In the genomic region with DNA sequence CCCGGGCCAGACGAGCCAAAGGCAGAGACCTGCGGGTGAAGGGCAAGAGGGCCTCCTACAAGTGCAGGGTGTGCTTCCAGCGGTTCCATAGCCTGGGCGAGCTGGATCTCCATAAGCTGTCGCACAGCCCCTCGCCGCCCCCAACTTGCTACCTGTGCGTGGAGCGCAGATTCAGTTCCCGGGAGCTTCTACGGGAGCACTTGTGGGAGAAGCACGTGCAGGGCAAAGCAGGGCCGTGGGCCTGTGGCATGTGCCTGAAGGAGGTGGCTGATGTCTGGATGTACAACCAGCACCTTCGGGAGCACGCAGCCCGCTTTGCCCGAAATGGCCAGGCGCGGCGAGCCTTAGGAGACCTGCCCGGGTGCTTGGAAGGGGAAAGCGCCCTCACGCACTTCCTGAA, we compare ENCODE assay signal across 8 mouse cellular contexts. TPM values are rescaled to one million over a fixed set of nuclear protein-coding genes. Genes with fewer than 3 reads are reported as not detected.
DNase-seq lines count a peak whose midpoint lies in the region; ATAC-seq and TF ChIP-seq lines count a peak whose summit lies in the region.

No protein-coding gene starts in this region.

- no peaks in the 10 kb centered on the region for H3K9me3 ChIP-seq in heart, postnatal 0 days (replicated peaks; ENCODE audit: control insufficient read depth, low read length)
- H3K9me3 ChIP-seq in forebrain, postnatal 0 days (ENCODE audit: low read length): no peaks in the 10 kb centered on the region
- no peaks in the 10 kb centered on the region for H3K9me3 ChIP-seq in midbrain, embryonic 10.5 days (replicated peaks)

- H3K27ac ChIP-seq in heart, postnatal 0 days (ENCODE audit: low read depth): no peak overlapping the region
- no peak overlapping the region for H3K27ac ChIP-seq in brown adipose tissue, adult 24 weeks (replicated peaks; ENCODE audit: low read depth, low read length)
- no peak overlapping the region for H3K27ac ChIP-seq in forebrain, postnatal 0 days (ENCODE audit: low read depth, low read length)
- H3K27ac ChIP-seq in midbrain, embryonic 10.5 days (replicated peaks): peak overlapping the region; percentile 81

- H3K9ac ChIP-seq in heart, postnatal 0 days (replicated peaks; ENCODE audit: low read depth, low read length): peak overlapping the region; percentile 31; the same call in 1 of the 2 replicates
- peak overlapping the region; percentile 51 for H3K9ac ChIP-seq in forebrain, postnatal 0 days

- TF ChIP-seq CTCF in heart, postnatal 0 days (IDR thresholded peaks at IDR 0.05; ENCODE audit: low read depth): no peak
- no peak for TF ChIP-seq CTCF in forebrain, postnatal 0 days (IDR thresholded peaks at IDR 0.05; ENCODE audit: low read depth)

- no peak for ATAC-seq in heart, postnatal 0 days (ENCODE audit: insufficient read depth, low read depth)
- ATAC-seq in forebrain, postnatal 0 days: peak; percentile 12

- H3K4me3 ChIP-seq in heart, postnatal 0 days (ENCODE audit: low read depth, low read length): peak overlapping the region; percentile 36
- peak overlapping the region; percentile 54 for H3K4me3 ChIP-seq in brown adipose tissue, adult 24 weeks (ENCODE audit: insufficient read depth, low read depth, low read length)
- peak overlapping the region; percentile 36 for H3K4me3 ChIP-seq in forebrain, postnatal 0 days (ENCODE audit: low read depth, low read length)
- peak overlapping the region; percentile 59 for H3K4me3 ChIP-seq in midbrain, embryonic 10.5 days

- peaks cover 15% of the 10 kb centered on the region for H3K27me3 ChIP-seq in heart, postnatal 0 days (ENCODE audit: control insufficient read depth, insufficient read depth, low read length)
- H3K27me3 ChIP-seq in forebrain, postnatal 0 days (ENCODE audit: insufficient read depth, low read length): no peaks in the 10 kb centered on the region
- peaks cover 78% of the 10 kb centered on the region for H3K27me3 ChIP-seq in midbrain, embryonic 10.5 days (ENCODE audit: low read depth, poor library complexity, severe bottlenecking)

- no peak for DNase-seq in heart, postnatal 0 days (ENCODE audit: low spot score)
- no peak for DNase-seq in heart, postnatal 10 days
- DNase-seq in forebrain, postnatal 0 days: no peak
- DNase-seq in midbrain, embryonic 10.5 days (ENCODE audit: low spot score): no peak
- DNase-seq in thymus, postnatal 10 days (ENCODE audit: low spot score in 2 of 2): no peak
- DNase-seq in adrenal gland, postnatal 10 days: no peak
- no peak for DNase-seq in kidney, postnatal 36 days

- H3K4me1 ChIP-seq in heart, postnatal 0 days (ENCODE audit: control insufficient read depth, insufficient read depth): no peaks in the 10 kb centered on the region; the same call in 1 of the 2 replicates
- H3K4me1 ChIP-seq in brown adipose tissue, adult 24 weeks (ENCODE audit: control insufficient read depth, insufficient read depth, insufficient read length, low read length): peaks cover 8% of the 10 kb centered on the region
- H3K4me1 ChIP-seq in forebrain, postnatal 0 days (ENCODE audit: insufficient read depth): no peaks in the 10 kb centered on the region; the same call in 1 of the 2 replicates
- H3K4me1 ChIP-seq in midbrain, embryonic 10.5 days: peaks cover 44% of the 10 kb centered on the region

- WGBS in heart, postnatal 0 days: 53% methylated on average over 24 of the region's 24 CpGs
- 69% methylated on average over 24 of the region's 24 CpGs for WGBS in forebrain, postnatal 0 days
- WGBS in midbrain, embryonic 10.5 days: 58% methylated on average over 24 of the region's 24 CpGs

- no peak for TF ChIP-seq EP300 in heart, postnatal 0 days (IDR thresholded peaks at IDR 0.05; ENCODE audit: low read depth)

- intact Hi-C loops in heart, postnatal 10 days (cut with DNase I): loop anchor here (1.0 kb wide), 1 partner anchor 291 kb away; no protein-coding TSS in a partner anchor

- H3K4me2 ChIP-seq in heart, postnatal 0 days (ENCODE audit: low read depth, low read length): peak overlapping the region; percentile 66
- H3K4me2 ChIP-seq in forebrain, postnatal 0 days (ENCODE audit: low read depth): peak overlapping the region; percentile 61

- no peaks in the 10 kb centered on the region for H3K36me3 ChIP-seq in heart, postnatal 0 days (replicated peaks; ENCODE audit: control insufficient read depth, insufficient read depth, low read length)
- H3K36me3 ChIP-seq in forebrain, postnatal 0 days (ENCODE audit: insufficient read depth): no peaks in the 10 kb centered on the region
- H3K36me3 ChIP-seq in midbrain, embryonic 10.5 days: no peaks in the 10 kb centered on the region

RNA-seq across cellular contexts. Expression of gene Zfpm1, which starts 13.1 kb away (rescaled TPM):
- 28.4 and 45.3 TPM in 2 replicates for total RNA-seq in heart, postnatal 0 days (2014; rRNA removed; ENCODE audit: low replicate concordance)
- polyA plus RNA-seq in heart, postnatal 0 days (2015; fragmentation: Nextera tagmentation; extraction: Ambion mirVana): 2.3 and 2.5 TPM in 2 replicates
- 10 to 100 TPM; 35.3 to 38.0 TPM for total RNA-seq in heart, postnatal 10 days (2021)
- 3.4 and 6.1 TPM in 2 replicates for polyA plus RNA-seq in brown adipose tissue, adult 24 weeks (2012; ENCODE audit: insufficient read depth, insufficient read length, missing spikeins)
- 9.5 and 10.1 TPM in 2 replicates for total RNA-seq in forebrain, postnatal 0 days (2014; rRNA removed)
- polyA plus RNA-seq in forebrain, postnatal 0 days (2015; fragmentation: Nextera tagmentation; extraction: Ambion mirVana): 0.87 and 1.1 TPM in 2 replicates
- 1.3 and 1.5 TPM in 2 replicates for polyA plus RNA-seq in midbrain, embryonic 10.5 days (2016; fragmentation: Nextera tagmentation; extraction: Ambion mirVana)
- 10 to 100 TPM; 27.2 to 29.0 TPM for total RNA-seq in adrenal gland, postnatal 10 days (2021)
